Mouse (Mus musculus): ENCODE data around the gene Otulin.

DNA sequence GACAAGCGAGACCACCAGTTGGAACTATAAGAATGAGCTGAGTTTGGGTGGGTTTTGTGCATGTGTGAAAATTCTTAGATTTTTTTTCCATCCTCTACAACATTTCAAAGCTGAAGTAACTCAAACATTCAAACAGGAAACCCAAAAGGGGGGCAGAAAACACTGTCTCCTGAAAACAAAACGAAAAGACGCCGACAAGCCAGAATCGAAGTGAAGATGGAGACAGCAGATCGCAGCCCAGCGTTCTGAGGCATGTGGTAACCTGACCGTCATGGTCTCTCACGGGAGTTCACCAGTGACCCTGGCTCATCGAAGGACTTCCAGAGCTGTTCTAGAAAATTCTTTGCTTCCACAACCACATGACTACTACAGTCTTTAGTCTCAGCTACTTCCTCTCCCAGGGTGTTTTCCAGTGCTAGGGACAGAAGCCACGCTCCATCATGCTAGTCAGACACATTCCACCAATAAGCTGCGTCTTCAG, 39.5 kb upstream of the Otulin start:
- TF ChIP-seq POLR2A (IDR thresholded peaks at IDR 0.05; ENCODE audit: low read depth, low read length) (no peak), CTCF (conservative IDR thresholded peaks at IDR 0.05; ENCODE audit: insufficient read depth, insufficient read length, low read depth, low read length) (no peak)

Measured in kidney, adult 2 months (tissue).